Mouse (Mus musculus) fibroblast of lung, adult 2 months (primary cell): ENCODE results near the gene Atn1.

Experiments used
- DNase-seq: peaks from one replicate; pipeline ENCODE4 v3.0.0-alpha.2; 2011; ENCODE audit warnings: low read depth

Gene Atn1

GRCm38 (mm10) chr6:124711824-124712782 lies 44.2 kb downstream of the Atn1 start, which contains the start of the genes Emg1 and Phb2:
Gene Emg1, minus strand, starts transcription at chr6:124712178.
Gene Phb2, plus strand, starts transcription at chr6:124712336.
- peak; percentile 94 for DNase-seq

DNA sequence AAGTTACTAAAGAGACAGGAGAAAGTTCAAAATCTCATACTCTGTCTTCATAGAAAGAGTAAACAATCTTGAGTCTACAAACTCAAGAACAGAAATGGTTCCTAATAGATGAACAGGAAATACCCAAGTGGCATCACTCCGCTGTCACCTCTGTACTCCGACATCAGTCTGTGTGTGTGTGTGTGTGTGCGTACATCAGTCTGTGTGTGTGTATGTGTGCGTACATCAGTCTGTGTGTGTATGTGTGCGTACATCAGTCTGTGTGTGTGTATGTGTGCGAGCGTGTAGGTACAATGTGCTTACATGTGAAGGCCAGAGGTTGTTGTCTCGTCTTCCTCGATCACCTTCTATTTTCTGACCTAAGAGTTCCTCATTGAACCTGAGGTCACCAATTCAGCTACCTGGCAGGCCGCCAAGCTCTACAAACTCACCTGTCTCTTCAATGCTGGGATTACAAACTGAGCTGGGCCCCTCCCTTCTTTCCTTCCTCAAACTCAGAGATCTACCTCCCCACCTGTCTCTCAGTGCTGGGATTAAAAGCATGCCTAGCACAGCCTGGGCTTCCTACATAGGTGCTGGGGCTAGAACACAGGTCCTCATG lies 47.9 kb downstream of the Atn1 start:
- no peak for DNase-seq

DNA sequence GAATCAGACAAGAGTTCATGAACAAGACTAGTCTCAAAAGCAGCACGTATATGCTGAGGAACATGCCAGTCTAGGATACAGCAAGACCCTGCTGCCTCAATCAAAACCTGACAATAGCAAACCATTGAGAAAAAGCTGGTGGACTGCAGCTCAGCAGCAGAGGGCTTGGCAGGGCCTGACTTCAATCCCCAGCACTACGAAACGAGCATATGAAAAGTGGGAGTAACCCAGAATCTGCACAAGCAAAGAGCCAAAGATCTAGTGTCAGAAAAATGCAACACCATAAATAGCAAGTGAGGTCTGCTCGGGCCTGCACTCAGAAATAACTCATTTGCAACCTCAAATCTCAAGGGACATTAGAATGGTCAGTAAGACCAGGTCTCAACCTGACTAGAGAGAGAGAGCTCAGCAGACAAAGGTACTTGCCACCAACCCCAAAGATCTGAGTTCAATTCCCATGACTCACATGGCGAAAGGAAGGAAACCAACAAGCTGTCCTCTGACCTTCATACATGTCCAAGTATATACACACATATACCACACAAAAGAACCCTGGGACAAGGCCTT lies 50.2 kb downstream of the Atn1 start:
- DNase-seq, result no peak

- DNase-seq, result no peak
Observed at GRCm38 (mm10) chr6:124704417-124704816, 51.9 kb downstream of the Atn1 start.

DNA sequence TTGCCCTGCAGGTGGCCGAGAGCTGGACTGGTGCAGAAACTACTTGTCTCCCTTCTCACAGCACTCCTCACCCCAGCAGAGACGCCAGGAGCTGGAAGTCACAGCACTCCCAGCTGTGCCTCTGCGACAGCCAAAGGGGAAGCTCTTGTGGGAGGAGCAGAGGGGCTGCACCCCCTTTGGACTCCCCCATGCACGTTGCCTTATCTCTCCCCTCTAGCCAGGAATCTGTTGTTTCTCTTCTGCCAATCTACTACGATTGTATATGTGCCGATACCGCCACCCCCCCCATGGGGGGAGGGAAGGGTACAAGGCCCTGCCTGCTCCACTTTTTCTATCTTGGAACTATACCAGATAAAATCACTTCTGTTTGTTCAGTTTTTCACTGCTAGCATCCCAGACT lies 52.5 kb downstream of the Atn1 start:
- no peak for DNase-seq

- no peak for DNase-seq
Observed at GRCm38 (mm10) chr6:124702784-124703103, 53.6 kb downstream of the Atn1 start.

GRCm38 (mm10) chr6:124702102-124702783 lies 54.1 kb downstream of the Atn1 start:
- no peak for DNase-seq

GRCm38 (mm10) chr6:124701338-124701737 lies 55.0 kb downstream of the Atn1 start:
- no peak for DNase-seq

DNA sequence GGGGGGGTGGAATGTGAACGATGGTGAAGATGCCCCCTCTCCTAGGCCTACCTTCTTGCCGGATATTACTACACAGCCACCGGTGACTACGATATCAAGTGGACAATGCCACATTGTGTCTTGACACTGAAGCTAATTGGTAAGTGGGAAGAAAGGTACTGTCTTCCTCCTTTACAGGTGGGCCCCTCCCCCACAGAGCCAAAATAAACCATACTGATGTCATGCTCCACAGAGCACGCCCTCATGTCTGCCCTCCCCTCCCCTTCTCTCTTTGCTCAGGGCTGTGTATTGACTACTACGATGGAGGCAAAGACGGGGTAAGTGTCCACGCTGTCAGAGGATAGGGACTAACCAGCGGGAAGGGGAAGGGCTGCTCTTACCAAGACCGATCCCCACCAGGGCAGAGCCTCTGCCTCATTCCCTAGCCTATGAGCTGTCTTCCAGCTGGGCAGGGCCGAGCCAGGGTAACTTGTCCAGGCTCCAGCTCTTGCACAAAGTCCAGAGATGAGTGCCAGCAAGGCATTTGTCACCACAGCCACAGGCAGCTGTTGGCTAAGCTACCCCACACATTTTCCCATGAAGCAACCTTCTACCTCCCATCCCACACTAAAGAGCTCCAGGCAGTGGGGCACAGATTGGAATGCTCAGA lies 56.2 kb downstream of the Atn1 start:
- peak; percentile 87 for DNase-seq

GRCm38 (mm10) chr6:124699366-124699765 lies 57.0 kb downstream of the Atn1 start:
- DNase-seq, result no peak

GRCm38 (mm10) chr6:124698751-124699150 lies 57.6 kb downstream of the Atn1 start:
- DNase-seq, result no peak

GRCm38 (mm10) chr6:124696441-124697150 lies 59.7 kb downstream of the Atn1 start:
- DNase-seq, result no peak

DNA sequence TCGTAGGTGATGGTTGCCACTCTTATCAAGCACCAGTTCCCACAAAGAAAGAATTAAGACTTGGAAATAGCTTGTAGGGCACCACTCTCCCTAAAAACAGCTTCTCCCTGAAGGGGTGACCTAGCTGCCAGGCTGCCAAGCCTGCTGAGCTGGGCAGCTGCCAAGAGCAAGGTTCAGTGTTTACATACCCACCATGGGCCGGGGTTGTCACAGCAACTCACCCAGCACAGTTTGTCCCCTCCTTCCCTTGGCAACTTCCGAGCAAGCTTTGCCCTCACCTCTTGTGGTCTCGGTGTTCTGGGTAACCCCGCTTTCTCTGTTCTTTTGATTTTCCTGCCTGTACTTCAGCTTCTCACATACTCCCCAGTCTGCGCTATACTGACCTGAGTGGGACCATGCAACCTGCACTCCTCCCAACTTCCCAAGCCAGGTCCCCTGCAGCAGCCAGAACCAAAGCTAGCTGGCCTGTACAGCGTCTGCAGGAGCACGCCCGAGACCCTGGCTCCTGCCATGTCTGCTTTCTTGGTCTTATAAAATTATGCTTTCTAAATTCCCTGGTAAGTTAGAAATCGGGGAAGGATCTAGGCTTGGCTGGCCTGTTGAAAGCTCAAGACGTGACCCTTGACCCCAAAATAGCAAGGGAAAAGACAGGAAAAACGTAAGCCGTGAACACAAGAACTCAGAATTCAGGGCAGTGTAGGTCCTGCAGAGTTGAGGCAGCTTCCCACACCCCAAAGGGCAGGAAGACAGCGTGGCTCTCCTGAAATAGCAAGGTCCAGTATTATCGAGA lies 62.0 kb downstream of the Atn1 start:
- DNase-seq, result no peak

DNA sequence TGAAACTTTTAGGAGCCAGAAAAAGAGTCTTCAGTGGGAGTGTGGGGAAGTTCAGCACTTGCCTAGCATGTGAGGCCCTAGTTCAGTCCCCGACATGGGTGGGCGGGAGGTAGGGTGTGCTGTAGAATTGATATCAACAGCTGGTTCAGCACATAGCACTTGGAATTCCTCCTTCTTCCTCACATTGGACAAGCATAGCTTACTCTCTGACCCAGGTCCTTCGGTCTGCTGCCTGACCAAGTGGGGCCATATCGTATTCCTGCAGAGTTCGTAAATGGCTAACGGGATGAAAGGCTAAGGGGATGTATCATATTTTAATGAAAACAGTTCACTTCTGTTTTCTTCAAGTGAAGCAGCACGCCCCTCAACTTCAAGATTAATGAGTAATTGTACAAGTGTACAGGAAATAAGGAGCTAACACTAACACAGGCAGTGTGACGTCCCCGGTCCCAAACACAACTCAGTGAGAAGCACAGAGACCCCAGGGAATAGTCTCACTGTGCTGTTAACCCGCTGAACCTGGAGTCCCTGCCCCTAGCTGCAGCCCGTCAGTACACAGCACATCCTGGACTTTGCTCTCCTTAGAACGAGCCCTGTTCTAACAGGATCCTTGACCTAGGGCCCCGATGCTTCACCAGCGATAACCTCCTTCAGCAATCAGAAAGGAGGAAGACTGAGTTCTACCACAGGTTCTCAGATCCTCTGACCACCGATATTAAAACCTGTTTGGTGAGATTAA lies 62.9 kb downstream of the Atn1 start:
- no peak for DNase-seq
